Mouse (Mus musculus) C2C12 (cell line): ENCODE measurements at regions not wholly inside any gene's neighbourhood (a gene's known extent, or its start where the extent isn't known, plus 50 kb on each side); places are given as distances from the start of the nearest gene placed in this dataset.

ENCODE experiments used
- H3K27me3 ChIP-seq: one replicate; pipeline ENCODE4 v1.6.1; 2011; ENCODE audit not compliant: control insufficient read depth, insufficient read depth, insufficient read length
- H3K36me3 ChIP-seq: one replicate; pipeline ENCODE4 v1.6.1; 2011; ENCODE audit not compliant: control insufficient read depth, insufficient read depth
- H3K4me3 ChIP-seq: one replicate; pipeline ENCODE4 v1.5.1; 2011; ENCODE audit warnings: mild to moderate bottlenecking, control low read depth; ENCODE audit not compliant: poor library complexity, insufficient read depth, severe bottlenecking
- H3K79me2 ChIP-seq: one replicate; pipeline ENCODE4 v1.6.1; 2011; ENCODE audit not compliant: control insufficient read depth, insufficient read depth
- H3K79me3 ChIP-seq: one replicate; pipeline ENCODE4 v1.6.1; 2011; ENCODE audit warnings: low read depth, control low read depth
- H3ac ChIP-seq: one replicate; pipeline ENCODE3; 2011; ENCODE audit warnings: low read depth; ENCODE audit not compliant: control insufficient read depth, insufficient read length
- CEBPB ChIP-seq: IDR thresholded peaks from one replicate; pipeline ENCODE4 v1.6.1; 2011; ENCODE audit warnings: low read depth, mild to moderate bottlenecking, control low read depth, moderate library complexity
- CTCF ChIP-seq: IDR thresholded peaks from one replicate; pipeline ENCODE4 v1.5.1; 2011; ENCODE audit not compliant: control insufficient read depth, insufficient read depth, insufficient read length
- FOSL1 ChIP-seq: IDR thresholded peaks from one replicate; pipeline ENCODE4 v1.8.0; 2011; ENCODE audit warnings: mild to moderate bottlenecking, low read length; ENCODE audit not compliant: poor library complexity, insufficient read depth, severe bottlenecking
- MAX ChIP-seq: IDR thresholded peaks from one replicate; pipeline ENCODE4 v1.6.1; 2011; ENCODE audit warnings: mild to moderate bottlenecking, control low read depth
- MYOD1 ChIP-seq: IDR thresholded peaks from one replicate; pipeline ENCODE4 v1.6.1; 2011; ENCODE audit warnings: low read depth; ENCODE audit not compliant: control insufficient read depth, insufficient read length
- MYOG ChIP-seq: IDR thresholded peaks from one replicate; pipeline ENCODE4 v1.6.1; 2011; ENCODE audit not compliant: control insufficient read depth, insufficient read length; ENCODE audit errors: extremely low read depth
- USF1 ChIP-seq: IDR thresholded peaks from one replicate; pipeline ENCODE4 v1.6.1; 2011; ENCODE audit warnings: low read depth, mild to moderate bottlenecking, control low read depth, moderate library complexity

GRCm38 (mm10) chr6:93445568-93445967, 502.3 kb upstream of the Adamts9 start:
- no peak overlapping the region for H3K4me3 ChIP-seq
- H3ac ChIP-seq: no peak overlapping the region
- no peaks in the 10 kb centered on the region for H3K36me3 ChIP-seq
- TF ChIP-seq MYOD1 (no peak), USF1 (no peak), CTCF (no peak), MAX (no peak), MYOG (no peak), CEBPB (no peak), FOSL1 (no peak)
- H3K79me2 ChIP-seq: no peaks in the 10 kb centered on the region
- H3K79me3 ChIP-seq: no peaks in the 10 kb centered on the region
- no peaks in the 10 kb centered on the region for H3K27me3 ChIP-seq

GRCm38 (mm10) chr6:93445124-93445523, 501.8 kb upstream of the Adamts9 start:
- Histone ChIP-seq H3K4me3 (no peak overlapping the region), H3K36me3 (no peaks in the 10 kb centered on the region), H3ac (no peak overlapping the region), H3K27me3 (no peaks in the 10 kb centered on the region), H3K79me2 (no peaks in the 10 kb centered on the region), H3K79me3 (no peaks in the 10 kb centered on the region)
- TF ChIP-seq USF1 (no peak), MAX (no peak), CTCF (no peak), MYOD1 (no peak), FOSL1 (no peak), CEBPB (no peak), MYOG (no peak)

- Histone ChIP-seq H3K4me3 (no peak overlapping the region), H3K79me2 (no peaks in the 10 kb centered on the region), H3K79me3 (no peaks in the 10 kb centered on the region), H3K36me3 (no peaks in the 10 kb centered on the region), H3ac (no peak overlapping the region), H3K27me3 (no peaks in the 10 kb centered on the region)
- TF ChIP-seq CEBPB: no peak
- no peak for TF ChIP-seq MAX
- TF ChIP-seq MYOG: no peak
- no peak for TF ChIP-seq CTCF
- TF ChIP-seq USF1: no peak
- no peak for TF ChIP-seq MYOD1
- no peak for TF ChIP-seq FOSL1
Observed at GRCm38 (mm10) chr6:93443766-93444557, 500.7 kb upstream of the Adamts9 start.

GRCm38 (mm10) chr6:93433446-93433845, 490.2 kb upstream of the Adamts9 start:
- TF ChIP-seq MAX (no peak), FOSL1 (no peak), CTCF (no peak), CEBPB (no peak), USF1 (no peak), MYOD1 (no peak), MYOG (no peak)
- Histone ChIP-seq H3K79me2 (no peaks in the 10 kb centered on the region), H3K4me3 (no peak overlapping the region), H3K79me3 (no peaks in the 10 kb centered on the region), H3ac (no peak overlapping the region), H3K36me3 (no peaks in the 10 kb centered on the region), H3K27me3 (no peaks in the 10 kb centered on the region)

- Histone ChIP-seq H3K27me3 (no peaks in the 10 kb centered on the region), H3K36me3 (no peaks in the 10 kb centered on the region), H3K79me2 (no peaks in the 10 kb centered on the region), H3K4me3 (no peak overlapping the region), H3ac (no peak overlapping the region), H3K79me3 (no peaks in the 10 kb centered on the region)
- TF ChIP-seq MYOG (no peak), CEBPB (no peak), MAX (no peak), CTCF (no peak), FOSL1 (no peak), MYOD1 (no peak), USF1 (no peak)
Observed at GRCm38 (mm10) chr6:93426141-93426540, 482.8 kb upstream of the Adamts9 start.

- Histone ChIP-seq H3ac (no peak overlapping the region), H3K4me3 (no peak overlapping the region), H3K36me3 (no peaks in the 10 kb centered on the region), H3K27me3 (no peaks in the 10 kb centered on the region), H3K79me3 (no peaks in the 10 kb centered on the region), H3K79me2 (no peaks in the 10 kb centered on the region)
- TF ChIP-seq MYOD1 (no peak), USF1 (no peak), MYOG (no peak), CTCF (no peak), CEBPB (no peak), MAX (no peak), FOSL1 (no peak)
Observed at GRCm38 (mm10) chr6:93422906-93423305, 479.6 kb upstream of the Adamts9 start.
